Mouse (Mus musculus) G1E (cell line): ENCODE data around the gene Ppm1h.

Source experiments
- CTCF ChIP-seq: IDR thresholded peaks from 2 replicates; pipeline ENCODE4 v1.5.1; 2012; ENCODE audit warnings: low read depth, low read length, inconsistent platforms, mixed read lengths
- GATA1 ChIP-seq: IDR thresholded peaks from 2 replicates; pipeline ENCODE4 v1.6.1; 2012; ENCODE audit warnings: borderline replicate concordance, low read length, inconsistent platforms, mixed read lengths
- POLR2AphosphoS5 ChIP-seq: IDR thresholded peaks from 2 replicates; pipeline ENCODE4 v1.6.1; 2012; ENCODE audit warnings: low read depth, low read length, inconsistent platforms; ENCODE audit not compliant: insufficient replicate concordance
- TAL1 ChIP-seq: conservative IDR thresholded peaks from 2 replicates; pipeline ENCODE4 v1.6.1; 2012; ENCODE audit warnings: low read depth, low read length, inconsistent platforms, mixed read lengths

GRCm38 (mm10) chr10:122869865-122870503, 191.4 kb downstream of the Ppm1h start:
- no peak for TF ChIP-seq CTCF
- no peak for TF ChIP-seq POLR2AphosphoS5
- no peak for TF ChIP-seq GATA1
- TF ChIP-seq TAL1: no peak
